Mouse (Mus musculus): ENCODE data around the gene Rps6kb1.

- no peak for TF ChIP-seq MAFK (IDR thresholded peaks at IDR 0.05; ENCODE audit: insufficient replicate concordance, low read length)
- no peak; the same call in 1 of the 2 replicates for TF ChIP-seq MAX (IDR thresholded peaks at IDR 0.05; ENCODE audit: low read length)
- no peak for TF ChIP-seq CTCF (conservative IDR thresholded peaks at IDR 0.05 in 1 of 2, IDR thresholded peaks at IDR 0.05 in 1 of 2; ENCODE audit: low read depth in 2 of 2, low read length in 2 of 2)
- TF ChIP-seq KAT2A (IDR thresholded peaks at IDR 0.05; ENCODE audit: insufficient replicate concordance, low read length), result no peak
- TF ChIP-seq SIN3A (IDR thresholded peaks at IDR 0.05; ENCODE audit: low read length), result no peak
These were observed 33.7 kb upstream of the Rps6kb1 start for GRCm38 (mm10) chr11:86578106-86578808.
